Comparison of ENCODE assay signal across 25 mouse cellular contexts in genomic region chr8:61342473-61343026, GRCm38 (mm10).
A peak's percentile ranks its signal among the peaks of the same experiment; 100 is the strongest.
DNase-seq lines count a peak whose midpoint lies in the region; ATAC-seq lines count a peak whose summit lies in the region.
"Had no signal": no experiment of that assay in that cellular context is flagged by ENCODE, and none has a peak within 500 bp of the region (broad histone marks: within the 10 kb centered on the region; RNA-seq: fewer than 3 reads in every experiment).

No protein-coding gene starts in this region.

- H3K4me2 ChIP-seq in kidney, embryonic 15.5 days, result no peak overlapping the region
- H3K4me2 ChIP-seq in midbrain, embryonic 11.5 days, result no peak overlapping the region
- H3K4me2 ChIP-seq in midbrain, embryonic 14.5 days (ENCODE audit: low read length), result no peak overlapping the region
- no peak overlapping the region for H3K4me2 ChIP-seq in stomach, embryonic 15.5 days
- H3K4me2 ChIP-seq: embryonic facial prominence, embryonic 13.5 days; hindbrain, embryonic 13.5 days; limb, embryonic 15.5 days had no signal

- 67% methylated on average over 7 of the region's 7 CpGs for WGBS in kidney, embryonic 15.5 days
- 71% methylated on average over 7 of the region's 7 CpGs for WGBS in midbrain, embryonic 11.5 days
- WGBS in midbrain, embryonic 14.5 days, result 81% methylated on average over 7 of the region's 7 CpGs
- 57% methylated on average over 7 of the region's 7 CpGs for WGBS in stomach, embryonic 15.5 days

- no peaks in the 10 kb centered on the region for H3K9me3 ChIP-seq in kidney, embryonic 15.5 days (replicated peaks)
- H3K9me3 ChIP-seq in midbrain, embryonic 11.5 days (ENCODE audit: control insufficient read depth, low read length), result no peaks in the 10 kb centered on the region
- no peaks in the 10 kb centered on the region for H3K9me3 ChIP-seq in midbrain, embryonic 14.5 days (ENCODE audit: control insufficient read depth, low read length)
- no peaks in the 10 kb centered on the region for H3K9me3 ChIP-seq in stomach, embryonic 15.5 days
- H3K9me3 ChIP-seq: embryonic facial prominence, embryonic 13.5 days; G1E; hindbrain, embryonic 13.5 days; limb, embryonic 15.5 days had no signal

- no peaks in the 10 kb centered on the region for H3K27me3 ChIP-seq in kidney, embryonic 15.5 days
- H3K27me3 ChIP-seq in midbrain, embryonic 11.5 days (ENCODE audit: control insufficient read depth, insufficient read depth, low read length), result no peaks in the 10 kb centered on the region
- H3K27me3 ChIP-seq in midbrain, embryonic 14.5 days (ENCODE audit: control insufficient read depth, insufficient read depth, low read length), result no peaks in the 10 kb centered on the region
- H3K27me3 ChIP-seq in stomach, embryonic 15.5 days (replicated peaks), result no peaks in the 10 kb centered on the region
- H3K27me3 ChIP-seq: CH12.LX; embryonic facial prominence, embryonic 13.5 days; hindbrain, embryonic 13.5 days; limb, embryonic 15.5 days; Patski had no signal

- no peak for DNase-seq in kidney, postnatal 14 days
- peak; percentile 78 for DNase-seq in midbrain, embryonic 11.5 days (ENCODE audit: low spot score, missing footprints)
- no peak for DNase-seq in midbrain, embryonic 14.5 days
- DNase-seq in frontal cortex, adult 2 months (ENCODE audit: extremely low spot score in 1 of 2, low spot score in 1 of 2), result no peak
- DNase-seq: adrenal gland, adult 8-10 months; B cell, adult 2 months; cerebellum, adult 18-20 months; cerebellum, postnatal 14 days; gastrocnemius, postnatal 25 days; heart, adult 2 months; layer of hippocampus, adult 9-11 months; right cerebral cortex, postnatal 4 days had no signal

- peaks cover 34% of the 10 kb centered on the region for H3K4me1 ChIP-seq in kidney, embryonic 15.5 days
- H3K4me1 ChIP-seq in midbrain, embryonic 11.5 days (ENCODE audit: control insufficient read depth, insufficient read depth, low read length), result peaks cover 4% of the 10 kb centered on the region; the same call in 1 of the 2 replicates
- 0 out of 2 replicates have a peak, but pooled peaks cover 5% of the 10 kb centered on the region for H3K4me1 ChIP-seq in midbrain, embryonic 14.5 days (ENCODE audit: control insufficient read depth, insufficient read depth, low read length)
- 0 out of 2 replicates have a peak, but pooled peaks cover 4% of the 10 kb centered on the region for H3K4me1 ChIP-seq in stomach, embryonic 15.5 days

- no peak overlapping the region for H3K9ac ChIP-seq in kidney, embryonic 15.5 days
- H3K9ac ChIP-seq in midbrain, embryonic 11.5 days (ENCODE audit: low read length), result no peak overlapping the region
- H3K9ac ChIP-seq in midbrain, embryonic 14.5 days (replicated peaks; ENCODE audit: low read length), result no peak overlapping the region
- no peak overlapping the region for H3K9ac ChIP-seq in stomach, embryonic 15.5 days
- H3K9ac ChIP-seq: embryonic facial prominence, embryonic 13.5 days; hindbrain, embryonic 13.5 days; limb, embryonic 15.5 days had no signal

- peak; percentile 34; the same call in 1 of the 2 replicates for ATAC-seq in kidney, embryonic 15.5 days (replicated peaks; ENCODE audit: low FRiP score)
- no peak for ATAC-seq in midbrain, embryonic 11.5 days (ENCODE audit: low FRiP score)
- ATAC-seq in midbrain, embryonic 14.5 days (ENCODE audit: low FRiP score, low TSS enrichment), result no peak
- no peak for ATAC-seq in stomach, embryonic 15.5 days (ENCODE audit: insufficient read depth, low FRiP score, low read depth)
- ATAC-seq in megakaryocyte-erythroid progenitor cell, adult 5-6 weeks (replicated peaks; ENCODE audit: low FRiP score, low TSS enrichment, poor library complexity, severe bottlenecking), result no peak
- ATAC-seq: forebrain, embryonic 14.5 days; inflammation-experienced regulatory T-cells, adult 6 months had no signal

- peak overlapping the region; percentile 52 for H3K27ac ChIP-seq in kidney, embryonic 15.5 days
- H3K27ac ChIP-seq in midbrain, embryonic 11.5 days (ENCODE audit: low read depth, low read length), result no peak overlapping the region
- no peak overlapping the region for H3K27ac ChIP-seq in midbrain, embryonic 14.5 days (replicated peaks; ENCODE audit: low read depth, low read length)
- peak overlapping the region; percentile 40 for H3K27ac ChIP-seq in stomach, embryonic 15.5 days
- H3K27ac ChIP-seq: embryonic facial prominence, embryonic 13.5 days; heart, adult 2 months; hindbrain, embryonic 13.5 days; left cerebral cortex, adult 2 months; limb, embryonic 15.5 days had no signal

- H3K4me3 ChIP-seq in kidney, embryonic 15.5 days (replicated peaks), result no peak overlapping the region
- no peak overlapping the region for H3K4me3 ChIP-seq in midbrain, embryonic 11.5 days (ENCODE audit: low read depth, low read length)
- no peak overlapping the region for H3K4me3 ChIP-seq in midbrain, embryonic 14.5 days (replicated peaks; ENCODE audit: low read depth, low read length)
- H3K4me3 ChIP-seq in stomach, embryonic 15.5 days (replicated peaks), result no peak overlapping the region
- H3K4me3 ChIP-seq: embryonic facial prominence, embryonic 13.5 days; erythroblast, embryonic 14.5 days; heart, adult 2 months; hindbrain, embryonic 13.5 days; left cerebral cortex, adult 2 months; limb, embryonic 15.5 days had no signal

- H3K36me3 ChIP-seq in kidney, embryonic 15.5 days, result peaks cover 7% of the 10 kb centered on the region; the same call in 1 of the 2 replicates
- no peaks in the 10 kb centered on the region for H3K36me3 ChIP-seq in midbrain, embryonic 11.5 days (ENCODE audit: control insufficient read depth, insufficient read depth, low read length)
- no peaks in the 10 kb centered on the region for H3K36me3 ChIP-seq in midbrain, embryonic 14.5 days (ENCODE audit: control insufficient read depth, insufficient read depth, low read length)
- H3K36me3 ChIP-seq in stomach, embryonic 15.5 days, result no peaks in the 10 kb centered on the region
- H3K36me3 ChIP-seq: G1E; hindbrain, embryonic 13.5 days had no signal

Comparison
In these comparisons a context has a peak if more than half of its experiments do, and no peak if none do; other contexts are left out.
1. H3K27ac ChIP-seq: peak in kidney, embryonic 15.5 days (single experiment) and stomach, embryonic 15.5 days (single experiment); none in midbrain, embryonic 11.5 days (single experiment) and midbrain, embryonic 14.5 days (single experiment).